Mouse (Mus musculus) adrenal gland (tissue): ENCODE results near the gene Ccdc115.

ENCODE experiments used
- microRNA-seq, 2 experiments: library from miRNA; unstranded; fragments of <30 nt; microRNA quantifications; one replicate each; pipeline ENCODE4; 2019

The Ccdc115 gene

Small RNA genes within 50 kb of the gene (microRNA-seq; reads per million reads assigned to microRNA genes)
- 0.37 to 0.46 reads per million in 2 experiments for gene Mir5103
